Mouse (Mus musculus): ENCODE data around the gene Igsf9b. TPM values are rescaled to one million over a fixed set of nuclear protein-coding genes. Genes with fewer than 3 reads are reported as not detected.

The Igsf9b gene
- polyA plus RNA-seq, 1 experiment from 2014 or later = 6.8 TPM

GRCm38 (mm10) chr9:27357893-27358292, 58.9 kb downstream of the Igsf9b start:
- H3K27ac ChIP-seq = no peak overlapping the region
- H3K36me3 ChIP-seq (replicated peaks) = no peaks in the 10 kb centered on the region; the same call in 1 of the 2 replicates
- no peaks in the 10 kb centered on the region for H3K27me3 ChIP-seq (ENCODE audit: poor library complexity, severe bottlenecking)
- 96% methylated on average over 6 of the region's 6 CpGs for WGBS
- DNase-seq (ENCODE audit: extremely low spot score, low spot score) = no peak
- H3K4me1 ChIP-seq = no peaks in the 10 kb centered on the region
- no peak overlapping the region for H3K4me3 ChIP-seq
- H3K9me3 ChIP-seq = no peaks in the 10 kb centered on the region

- Histone ChIP-seq H3K36me3 (replicated peaks) (no peaks in the 10 kb centered on the region), H3K27ac (no peak overlapping the region), H3K9me3 (no peaks in the 10 kb centered on the region), H3K4me1 (no peaks in the 10 kb centered on the region), H3K4me3 (no peak overlapping the region), H3K27me3 (ENCODE audit: poor library complexity, severe bottlenecking) (no peaks in the 10 kb centered on the region)
- WGBS = 71% methylated on average over 2 of the region's 2 CpGs
- DNase-seq (ENCODE audit: extremely low spot score, low spot score) = no peak
These were observed 68.2 kb downstream of the Igsf9b start for GRCm38 (mm10) chr9:27367231-27367630.

DNA sequence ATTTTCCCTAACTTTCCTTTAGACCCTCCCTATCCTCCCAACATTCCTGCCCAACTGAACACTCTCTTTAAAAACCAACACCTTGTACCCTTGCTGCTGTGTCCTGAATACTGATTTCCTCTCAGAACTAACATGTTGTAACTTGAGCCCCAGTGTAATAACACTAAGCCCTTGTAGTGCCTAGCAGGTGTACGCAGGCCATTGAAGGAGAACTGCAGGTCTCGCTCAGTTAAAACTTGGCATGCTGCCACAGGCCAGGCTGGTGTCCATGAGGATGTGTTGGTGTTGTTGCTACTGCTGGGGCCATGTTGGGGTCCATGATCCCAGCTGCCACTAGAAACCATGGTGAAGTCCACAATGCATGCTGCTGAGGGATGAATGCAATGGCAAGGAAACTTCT, 70.1 kb downstream of the Igsf9b start:
- no peaks in the 10 kb centered on the region for H3K4me1 ChIP-seq
- no peaks in the 10 kb centered on the region for H3K9me3 ChIP-seq
- H3K4me3 ChIP-seq = no peak overlapping the region

DNA sequence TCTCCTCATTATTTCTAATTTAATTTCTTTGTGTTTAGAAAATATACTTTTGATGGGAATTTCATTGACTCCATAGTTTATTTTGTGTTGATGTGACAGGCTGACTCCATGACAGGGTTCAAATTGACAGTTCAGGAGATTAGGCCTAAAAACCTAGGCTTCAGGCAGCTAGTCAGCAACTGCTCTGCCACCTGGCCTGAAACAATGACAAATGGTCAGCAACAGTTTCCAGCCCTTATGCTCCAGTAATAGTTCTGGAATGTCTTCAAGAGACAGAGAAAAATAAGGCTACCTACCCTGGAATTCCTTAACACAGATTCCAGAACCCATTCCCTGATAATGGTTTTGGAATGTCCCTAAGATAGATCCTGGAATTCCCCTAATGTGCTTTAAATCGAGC, 76.7 kb downstream of the Igsf9b start:
- no peaks in the 10 kb centered on the region for H3K27me3 ChIP-seq (ENCODE audit: poor library complexity, severe bottlenecking)
- H3K36me3 ChIP-seq (replicated peaks) = no peaks in the 10 kb centered on the region
- WGBS = 83% methylated on average over 1 of the region's 1 CpGs
- H3K4me1 ChIP-seq = no peaks in the 10 kb centered on the region
- H3K4me3 ChIP-seq = no peak overlapping the region
- H3K9me3 ChIP-seq = peaks cover 5% of the 10 kb centered on the region; the same call in 1 of the 2 replicates
- no peak overlapping the region for H3K27ac ChIP-seq
- DNase-seq (ENCODE audit: extremely low spot score, low spot score) = no peak

More for the DNA sequence above, 70.1 kb downstream of the Igsf9b start:
- Histone ChIP-seq H3K36me3 (replicated peaks) (no peaks in the 10 kb centered on the region), H3K27ac (no peak overlapping the region), H3K27me3 (ENCODE audit: poor library complexity, severe bottlenecking) (no peaks in the 10 kb centered on the region)
- WGBS = 88% methylated on average over 2 of the region's 2 CpGs
- no peak for DNase-seq (ENCODE audit: extremely low spot score, low spot score)

- no peaks in the 10 kb centered on the region for H3K36me3 ChIP-seq (replicated peaks)
- no peaks in the 10 kb centered on the region for H3K27me3 ChIP-seq (ENCODE audit: poor library complexity, severe bottlenecking)
- no peak for DNase-seq (ENCODE audit: extremely low spot score, low spot score)
- no peak overlapping the region for H3K4me3 ChIP-seq
- H3K9me3 ChIP-seq = no peaks in the 10 kb centered on the region
- no peak overlapping the region for H3K27ac ChIP-seq
- WGBS = 93% methylated on average over 3 of the region's 3 CpGs
- H3K4me1 ChIP-seq = no peaks in the 10 kb centered on the region
These were observed 87.9 kb downstream of the Igsf9b start for GRCm38 (mm10) chr9:27386951-27387350.

DNA sequence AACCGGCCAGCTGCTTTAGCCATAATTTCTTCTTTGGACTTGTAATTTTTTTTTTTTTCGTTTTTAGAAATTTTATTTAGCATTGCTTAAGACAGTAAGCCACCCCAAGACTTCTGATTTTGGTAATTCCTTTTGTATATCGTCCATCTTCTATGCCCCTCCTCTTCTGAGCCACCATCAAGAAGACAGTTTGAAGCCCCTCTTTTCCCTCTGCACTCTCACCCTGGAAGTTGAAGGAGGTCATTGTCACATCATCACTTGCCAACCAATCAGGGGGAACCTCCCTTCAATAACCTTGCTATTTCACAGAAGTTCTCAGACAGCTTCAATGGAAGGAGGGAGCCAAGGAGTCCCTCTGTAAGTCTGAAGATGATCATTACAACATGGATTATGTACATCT, 97.5 kb downstream of the Igsf9b start, which contains the start of gene Spata19:
Spata19 (plus strand) TSS at position 301 of the 400 bp plus-strand sequence.
- Histone ChIP-seq H3K4me1 (no peaks in the 10 kb centered on the region), H3K9me3 (no peaks in the 10 kb centered on the region), H3K27ac (no peak within 1 kb of the TSS), H3K27me3 (ENCODE audit: poor library complexity, severe bottlenecking) (no peaks in the 10 kb centered on the region), H3K36me3 (replicated peaks) (no peaks in the 10 kb centered on the region), H3K4me3 (no peak within 1 kb of the TSS)
- WGBS = 84% methylated on average over 3 of the region's 3 CpGs
- DNase-seq (ENCODE audit: extremely low spot score, low spot score) = no peak

DNA sequence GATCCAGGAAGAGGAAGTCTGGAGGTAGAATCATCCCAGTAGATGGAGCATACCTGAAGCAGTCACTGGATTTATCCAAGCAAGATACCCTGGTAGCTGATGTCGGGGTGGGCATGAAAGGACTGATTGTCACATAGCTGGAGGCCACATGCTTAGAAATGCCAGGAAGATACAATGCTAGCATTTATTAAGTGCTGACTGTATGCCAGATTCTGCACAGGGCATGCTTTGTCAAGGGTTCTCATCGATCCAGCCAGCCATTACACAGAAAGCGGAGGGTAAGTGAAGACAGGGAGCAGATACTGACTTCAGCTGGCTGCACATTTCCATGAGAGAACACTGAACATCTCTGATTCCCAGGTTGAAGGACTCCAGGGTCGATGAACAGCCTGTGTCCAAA, 102.2 kb downstream of the Igsf9b start:
- Histone ChIP-seq H3K36me3 (replicated peaks) (no peaks in the 10 kb centered on the region), H3K4me3 (no peak overlapping the region), H3K27me3 (ENCODE audit: poor library complexity, severe bottlenecking) (no peaks in the 10 kb centered on the region), H3K9me3 (no peaks in the 10 kb centered on the region), H3K27ac (no peak overlapping the region), H3K4me1 (no peaks in the 10 kb centered on the region)
- WGBS = 84% methylated on average over 4 of the region's 4 CpGs
- no peak for DNase-seq (ENCODE audit: extremely low spot score, low spot score)

Other genes starting within 250 kb of the Igsf9b start
- 146 and 150 TPM in 2 replicates for gene Jam3, start 143.8 kb upstream of the Igsf9b start, polyA plus RNA-seq (2016; fragmentation: Nextera tagmentation; extraction: Ambion mirVana)
- not detected in 2 replicates for gene Spata19, start 97.6 kb downstream of the Igsf9b start, polyA plus RNA-seq (2016; fragmentation: Nextera tagmentation; extraction: Ambion mirVana)

All from forebrain, embryonic 10.5 days (tissue).